Mouse (Mus musculus) urinary bladder, adult 2 months (tissue): ENCODE data around the gene Gp1bb. TPM values are rescaled to one million over a fixed set of nuclear protein-coding genes. Genes with fewer than 3 reads are reported as not detected.

Source experiments
- DNase-seq: peaks from one replicate; pipeline ENCODE4 v3.0.0; 2022; ENCODE audit warnings: low spot score
- polyA plus RNA-seq: library from polyadenylated mRNA; depleted of rRNA; stranded (reverse); fragments of >200 nt; gene quantifications from 2 replicates; pipeline ENCODE4 v1.2.3, GENCODE M21; 2012

Gene Gp1bb
- polyA plus RNA-seq, 1 experiment: 0.59 TPM

DNA sequence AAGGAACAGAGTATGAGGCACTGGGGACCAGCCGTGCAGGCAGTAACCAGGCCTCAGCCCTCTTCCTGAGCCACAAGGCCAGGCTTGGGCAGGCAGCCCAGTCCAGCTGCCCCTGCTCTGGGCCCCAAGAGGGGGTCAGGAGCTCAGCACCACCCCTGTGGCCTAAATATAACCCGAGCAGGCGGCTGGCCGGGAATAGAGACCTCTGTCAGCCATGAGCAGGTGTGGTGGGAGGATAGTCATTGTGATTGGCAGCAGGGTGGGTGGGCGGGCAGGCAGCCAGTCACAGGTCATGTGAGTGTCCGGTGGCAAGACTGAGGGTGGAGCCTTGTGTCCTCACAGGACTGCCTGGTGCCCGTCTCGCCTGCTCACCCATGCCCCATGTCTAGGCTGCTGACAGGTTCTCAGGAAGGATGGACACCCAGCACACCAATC is 17.9 kb downstream of the Gp1bb start:
- no peak for DNase-seq

DNA sequence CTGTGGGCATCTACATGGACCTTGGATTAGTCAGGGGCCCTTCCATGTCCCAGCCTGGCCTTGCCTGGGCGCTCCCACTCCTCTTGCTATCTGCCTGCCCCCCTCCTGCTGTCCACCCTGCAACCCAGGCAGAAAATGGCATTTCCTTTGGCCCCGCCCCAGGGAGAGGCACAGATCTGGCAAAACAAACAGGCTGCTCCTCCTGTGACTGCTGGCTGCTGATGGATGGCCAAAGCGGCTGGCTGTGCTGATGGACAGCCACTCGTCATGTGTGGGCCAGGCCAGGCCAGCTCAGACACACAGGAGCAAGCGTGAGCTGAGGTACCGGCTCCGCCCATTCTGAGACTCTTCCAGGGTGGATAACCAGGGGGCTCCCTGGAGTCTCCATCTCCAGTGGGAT is 20.8 kb downstream of the Gp1bb start:
- DNase-seq: no peak

DNA sequence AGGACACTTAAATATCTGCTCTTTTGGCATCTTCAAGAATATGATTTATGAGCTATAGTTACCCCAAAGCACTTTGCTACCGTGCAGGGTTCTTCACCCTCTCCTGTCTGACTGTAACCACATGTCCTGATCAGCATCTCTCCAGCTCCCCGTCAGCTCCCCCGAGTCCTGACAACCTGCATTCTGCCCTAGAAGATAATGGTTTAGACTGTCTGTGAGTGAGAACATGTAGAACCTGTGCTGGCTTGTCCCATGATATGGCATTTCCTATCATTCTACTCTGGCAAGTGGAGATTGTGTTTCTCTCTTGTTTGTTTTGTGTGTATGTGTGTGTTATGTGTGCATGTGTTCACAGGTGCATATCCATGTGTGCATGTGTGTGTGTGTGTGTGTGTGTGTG is 24.2 kb downstream of the Gp1bb start:
- no peak for DNase-seq

DNA sequence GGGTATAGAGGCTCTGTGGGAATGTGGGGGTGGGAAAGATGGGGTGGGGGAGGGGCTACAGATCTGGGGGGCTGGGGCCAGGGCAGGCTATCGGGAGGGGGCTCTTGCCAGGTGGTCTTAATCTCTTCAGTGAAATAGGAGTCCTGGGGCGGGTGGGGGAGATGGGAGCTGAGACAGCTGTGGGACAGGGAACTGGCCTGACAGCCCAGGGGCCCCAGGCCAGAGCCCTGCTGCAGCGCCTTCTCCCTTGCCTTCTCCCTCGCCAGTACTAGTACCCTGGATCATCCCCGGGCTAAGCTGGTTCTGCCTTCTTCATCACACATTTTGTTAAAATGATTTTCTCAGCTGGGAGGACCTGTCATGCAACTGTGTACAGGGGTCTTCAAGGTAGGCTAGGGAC is 25.9 kb downstream of the Gp1bb start:
- no peak for DNase-seq

DNA sequence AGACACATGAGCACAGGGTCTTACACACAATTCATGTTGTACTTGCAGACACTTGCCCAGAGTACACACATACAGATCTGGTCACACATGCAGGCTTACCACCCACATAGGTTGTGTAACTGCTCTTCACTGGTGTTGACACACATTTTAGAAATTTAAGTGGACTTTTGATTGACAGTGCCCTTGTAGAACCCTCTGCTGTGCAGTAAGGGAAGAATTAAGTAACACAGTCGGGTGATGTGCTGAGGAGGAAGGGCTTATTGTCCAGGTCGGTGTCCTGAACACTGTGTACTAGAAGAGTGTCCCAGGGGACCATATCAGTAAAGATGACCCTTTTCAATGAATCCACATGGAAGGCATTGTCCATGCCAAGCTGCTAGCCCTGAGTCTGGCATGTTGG is 28.3 kb downstream of the Gp1bb start:
- no peak for DNase-seq

DNA sequence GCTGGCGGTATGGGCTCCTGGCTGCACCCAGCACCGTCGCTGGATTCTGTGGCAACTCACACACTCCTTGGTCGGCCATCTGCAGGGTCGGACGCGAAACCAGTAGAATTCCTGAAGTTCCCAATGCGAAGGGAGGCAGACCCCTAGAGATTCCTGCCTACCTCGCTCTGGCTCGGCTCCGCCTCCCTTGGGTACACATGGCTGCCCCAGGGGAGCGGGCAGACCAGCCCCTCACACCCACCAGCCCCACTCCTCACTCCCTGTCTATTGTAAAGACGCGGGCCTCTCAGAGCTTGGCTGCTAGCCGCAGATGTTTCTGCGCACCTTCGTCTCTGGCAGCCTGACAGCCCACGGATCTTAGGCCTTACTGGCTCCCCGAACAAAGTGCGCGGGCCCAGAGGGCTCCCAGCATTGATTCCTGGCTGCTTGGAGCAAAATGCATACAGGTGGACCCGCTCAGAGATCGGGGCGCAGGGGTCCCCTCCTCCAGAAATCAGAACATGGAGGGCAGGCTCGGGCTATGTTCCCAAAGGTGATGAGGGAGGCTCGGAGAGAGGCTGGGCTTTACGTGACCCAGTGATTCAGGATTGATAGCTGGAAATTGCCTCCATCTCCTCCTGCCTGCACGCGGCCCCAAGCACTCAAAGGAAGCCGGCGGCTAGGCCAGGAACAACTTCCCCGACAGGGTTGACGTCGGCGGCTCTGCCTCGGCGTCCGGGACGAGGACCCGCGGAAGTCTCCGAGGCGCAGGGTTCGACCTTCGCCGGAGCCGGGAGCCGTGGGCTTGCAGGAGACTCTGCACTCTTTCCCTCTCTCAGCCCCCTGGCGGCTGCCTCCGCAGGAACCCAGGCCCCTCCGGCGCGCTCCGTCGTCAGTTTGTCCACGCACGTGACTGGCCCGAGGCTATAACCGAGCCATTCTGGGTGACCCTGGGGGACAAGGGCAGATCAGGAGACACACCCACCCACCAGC is 30.9 kb downstream of the Gp1bb start:
- no peak for DNase-seq

DNA sequence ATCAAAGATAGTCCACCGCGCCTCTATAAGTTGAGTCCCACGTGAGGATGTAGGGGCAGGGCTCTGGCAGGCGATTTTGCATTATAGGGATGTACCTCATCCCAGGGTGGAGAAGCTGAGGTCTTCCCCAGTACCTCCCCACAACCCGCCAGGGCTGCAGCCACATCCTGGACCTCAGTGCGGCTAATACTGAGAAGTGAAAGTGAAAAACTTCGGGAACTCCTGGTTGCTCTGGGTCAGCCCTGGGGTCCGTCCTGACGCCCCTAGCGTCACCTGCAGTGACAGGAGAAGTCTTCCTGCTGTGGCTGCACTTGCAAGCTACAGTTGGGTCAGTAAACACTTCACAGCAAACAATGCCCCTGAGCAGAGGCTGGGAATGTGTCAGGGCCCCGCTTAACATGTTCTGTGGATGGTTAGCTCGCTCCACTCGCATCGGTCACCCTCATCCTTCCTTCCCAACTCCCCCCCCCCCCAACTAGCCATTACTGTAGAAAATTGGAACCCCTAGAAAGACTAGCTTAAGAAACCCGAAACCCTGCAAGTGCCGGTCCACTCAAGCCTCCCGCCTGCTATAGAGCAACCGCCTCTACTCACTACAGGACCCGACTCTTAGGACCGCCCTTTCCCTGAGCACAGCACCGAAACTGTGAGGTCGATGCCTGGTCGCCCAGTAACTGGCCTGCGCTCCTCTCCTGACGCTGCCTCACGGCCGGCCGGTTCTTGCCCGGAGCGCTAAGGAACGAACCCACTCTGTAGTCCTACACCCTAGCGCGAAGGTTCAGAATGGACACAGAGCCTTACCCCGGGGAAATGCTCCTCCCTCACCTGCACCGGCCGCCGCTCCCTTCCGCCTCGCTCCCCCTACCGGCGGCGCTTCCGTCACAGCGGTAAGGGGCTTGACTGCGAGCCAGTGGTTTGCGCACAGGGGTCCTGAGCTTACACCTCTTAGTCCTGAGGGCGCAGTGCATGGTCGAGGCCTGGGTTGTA is 32.1 kb downstream of the Gp1bb start, which contains the start of gene Tbx1:
Gene Tbx1 (minus strand): TSS at position 868 of the 987 bp plus-strand sequence.
- no peak for DNase-seq

DNA sequence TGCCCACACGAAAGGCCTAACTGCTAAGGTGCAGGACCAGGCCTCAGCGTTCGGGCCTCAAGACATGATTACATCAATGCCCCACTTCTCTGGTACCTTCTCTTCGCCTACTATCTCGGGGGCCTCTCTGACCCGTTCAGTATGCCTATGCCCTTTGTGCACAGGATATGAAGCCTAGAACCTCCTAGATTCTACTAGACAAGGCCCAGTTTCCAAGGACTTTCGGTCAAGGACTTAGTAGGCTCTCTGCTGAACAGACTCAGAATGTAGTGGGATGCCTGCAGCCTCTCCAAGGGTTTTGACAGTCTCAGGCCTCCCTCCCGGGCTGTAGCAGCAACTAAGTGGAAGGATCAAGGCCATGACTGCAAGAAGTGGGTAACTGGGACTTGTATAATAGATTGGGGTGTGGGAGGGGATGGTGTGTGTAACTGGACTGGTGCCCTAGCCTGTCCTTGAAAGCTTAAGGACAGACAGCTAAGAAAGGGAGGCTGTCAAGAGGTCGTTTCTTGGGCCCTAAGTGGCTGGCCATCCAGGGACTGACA is 33.1 kb downstream of the Gp1bb start:
- no peak for DNase-seq

DNA sequence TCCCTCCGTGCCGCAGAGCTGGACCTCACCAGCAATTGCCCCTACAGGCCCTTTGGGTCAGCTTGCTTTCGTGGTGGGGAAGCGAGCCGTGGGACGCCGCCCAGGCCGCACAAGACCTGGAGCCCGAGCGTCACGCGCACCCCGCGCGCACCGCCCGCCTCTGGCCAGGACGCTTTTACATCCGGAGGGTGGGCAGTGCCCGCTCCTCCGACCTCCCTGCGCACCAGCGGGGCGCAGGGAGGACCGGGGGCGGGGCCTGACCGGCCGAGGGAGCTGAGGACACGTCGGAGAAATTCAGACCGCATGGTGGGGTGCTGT is 33.5 kb downstream of the Gp1bb start:
- DNase-seq: no peak

DNA sequence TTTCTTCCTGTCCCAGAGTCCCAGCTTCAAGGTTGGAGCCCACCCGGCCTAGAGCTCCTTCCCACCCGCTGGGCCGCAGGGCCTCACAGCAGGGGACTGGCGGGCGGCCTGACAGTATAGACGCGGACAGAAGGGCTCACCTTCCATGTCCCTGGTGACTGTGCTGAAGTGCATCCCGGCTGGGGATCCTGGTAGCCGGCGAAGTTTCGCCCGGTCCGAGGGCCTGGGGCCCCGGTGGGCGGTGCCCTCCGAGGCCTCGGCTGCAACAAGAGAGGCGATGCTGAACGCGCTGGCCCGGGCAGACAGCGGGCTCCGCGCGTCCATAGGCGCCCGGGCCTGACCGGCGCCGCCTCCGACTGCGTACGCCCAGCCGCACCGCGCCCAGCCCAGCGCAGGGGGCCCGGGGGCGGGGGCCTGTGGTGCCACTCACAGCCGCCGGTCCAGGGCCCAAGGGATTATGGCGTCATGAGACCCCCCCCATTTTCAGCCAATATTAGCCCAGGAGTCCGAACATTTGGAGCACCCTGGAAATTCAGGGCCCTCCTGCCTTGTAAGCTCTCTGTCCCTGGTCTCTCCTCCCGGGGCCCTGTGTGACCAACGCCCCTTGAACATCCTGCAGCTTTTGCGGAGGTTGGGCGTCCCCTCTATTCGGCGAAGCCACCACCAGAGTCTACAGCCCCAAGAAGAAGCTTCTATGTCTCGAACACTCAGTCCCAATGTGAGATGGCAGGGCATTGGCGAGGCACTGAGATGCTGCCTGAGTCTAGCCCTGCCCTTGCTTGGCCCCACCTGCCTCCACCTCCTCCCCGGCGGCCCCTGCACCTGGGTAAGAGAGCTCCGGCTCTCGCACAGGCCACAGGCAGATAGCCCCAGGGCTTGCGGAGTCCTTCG is 34.1 kb downstream of the Gp1bb start:
- no peak for DNase-seq

DNA sequence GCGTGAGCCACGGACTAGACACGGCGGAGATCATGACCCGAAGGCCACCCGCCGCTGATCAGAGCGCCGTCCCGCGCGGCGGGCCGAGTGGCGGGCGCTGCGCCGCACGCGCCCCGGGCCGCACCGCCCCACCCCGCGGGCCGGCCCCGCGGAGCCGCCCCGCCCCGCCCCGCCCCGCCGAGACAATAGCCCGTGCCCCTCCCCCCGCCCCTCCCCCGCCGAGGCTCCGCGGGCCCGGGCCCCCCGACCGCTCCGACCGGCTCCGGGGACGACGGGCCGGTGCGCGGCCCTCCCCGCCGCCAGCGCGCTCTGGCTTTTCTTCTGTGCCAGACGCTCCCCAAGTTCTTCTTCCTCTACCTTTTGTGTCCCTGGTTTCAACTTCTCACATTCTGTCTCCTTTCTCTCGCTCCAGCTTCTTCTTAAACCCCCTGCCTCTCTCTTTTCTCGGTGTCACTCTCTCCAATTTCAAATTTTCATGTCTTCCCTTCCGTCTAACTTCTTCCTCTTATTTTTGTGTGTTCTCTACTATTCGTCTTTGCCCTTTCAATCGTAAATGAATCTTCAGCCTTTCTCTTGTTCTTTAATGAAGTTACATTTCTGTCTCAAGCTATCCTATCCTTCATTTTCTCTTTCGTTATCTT is 35.2 kb downstream of the Gp1bb start:
- no peak for DNase-seq

DNA sequence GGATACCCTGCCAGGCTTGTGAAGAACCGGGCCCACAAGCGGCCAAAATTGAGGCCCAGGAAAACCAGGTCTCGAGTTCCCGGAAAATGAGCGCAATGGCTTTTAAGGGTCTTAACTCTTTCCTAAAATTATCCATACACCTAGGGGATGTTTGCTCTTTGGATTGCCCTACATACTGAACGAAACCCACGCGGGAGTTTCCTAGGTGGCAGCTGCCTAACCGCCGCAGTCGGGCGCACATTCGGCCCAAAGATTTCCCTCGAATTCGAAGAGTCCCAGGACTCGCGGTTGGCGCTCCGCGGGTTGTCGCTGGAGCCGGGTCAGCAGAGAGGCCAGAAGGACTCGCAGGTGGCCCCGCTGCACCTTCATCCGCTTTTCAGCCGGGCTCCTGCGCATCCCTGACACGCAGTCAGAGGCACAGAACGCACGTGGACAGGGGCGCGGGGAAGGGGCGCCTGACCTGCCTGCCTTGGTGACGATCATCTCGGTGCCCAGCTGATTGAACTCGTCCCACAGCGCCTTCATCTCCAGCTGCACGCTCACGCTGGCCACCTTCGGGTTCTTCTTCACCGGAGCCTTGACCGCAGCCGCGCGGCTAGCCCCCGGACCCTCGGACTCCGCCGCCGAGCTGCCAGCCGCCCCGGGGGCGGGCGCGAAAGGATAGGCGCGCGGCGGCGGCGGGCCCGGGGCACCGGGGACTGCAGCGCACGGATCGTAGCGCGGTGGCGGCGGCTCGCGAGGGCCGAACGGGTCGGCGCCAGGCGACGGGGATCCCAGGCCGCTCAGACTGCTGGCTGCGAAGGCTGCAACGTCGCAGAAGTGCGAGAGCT is 35.9 kb downstream of the Gp1bb start:
- no peak for DNase-seq

DNA sequence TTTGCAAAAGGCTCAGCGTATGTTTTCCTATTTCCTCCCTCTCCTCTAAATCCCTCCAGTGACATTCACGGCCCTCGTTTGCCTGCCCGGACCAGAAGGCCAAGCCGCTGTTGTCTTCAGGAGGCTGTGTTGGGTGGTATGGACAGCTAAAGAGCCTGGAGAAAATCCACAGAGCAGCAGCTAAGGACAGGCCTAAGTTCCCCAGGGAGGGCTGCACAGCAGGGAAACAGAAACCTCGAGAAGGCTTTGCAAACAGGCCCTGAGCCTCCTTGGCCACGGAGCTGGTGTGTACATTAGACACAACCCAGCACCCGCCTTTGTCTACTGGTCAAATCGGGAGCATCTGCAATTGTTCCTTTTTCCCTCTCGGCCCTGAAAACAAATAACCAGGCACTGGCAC is 36.5 kb downstream of the Gp1bb start:
- no peak for DNase-seq

DNA sequence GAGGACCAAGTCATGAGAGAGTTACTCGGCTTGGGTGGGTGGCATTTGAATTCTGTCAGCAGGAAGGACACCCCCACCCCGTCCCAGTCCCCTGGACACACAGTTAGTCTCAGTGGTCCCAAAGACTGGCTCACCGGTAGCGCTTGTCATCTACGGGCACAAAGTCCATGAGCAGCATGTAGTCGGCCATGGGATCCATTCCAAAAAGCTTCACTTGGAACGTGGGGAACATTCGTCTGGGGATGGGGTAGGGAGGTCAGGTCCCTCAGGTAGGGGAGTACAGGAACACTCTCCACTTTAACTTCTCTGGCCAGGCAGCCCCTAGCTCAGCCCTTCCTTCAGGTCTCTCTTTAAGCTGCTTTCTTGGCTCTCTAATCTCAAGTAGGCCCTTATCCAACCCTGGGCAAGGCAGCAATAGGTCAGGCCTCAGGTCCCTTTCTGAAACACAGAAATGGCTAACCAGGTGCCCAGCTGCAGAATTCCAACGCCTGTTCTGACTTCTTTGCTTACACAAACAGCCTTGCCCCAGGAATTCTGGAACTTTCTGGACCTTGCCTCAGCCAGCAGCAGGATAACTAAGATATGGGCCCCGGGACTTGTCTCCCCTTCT is 37.2 kb downstream of the Gp1bb start:
- no peak for DNase-seq

DNA sequence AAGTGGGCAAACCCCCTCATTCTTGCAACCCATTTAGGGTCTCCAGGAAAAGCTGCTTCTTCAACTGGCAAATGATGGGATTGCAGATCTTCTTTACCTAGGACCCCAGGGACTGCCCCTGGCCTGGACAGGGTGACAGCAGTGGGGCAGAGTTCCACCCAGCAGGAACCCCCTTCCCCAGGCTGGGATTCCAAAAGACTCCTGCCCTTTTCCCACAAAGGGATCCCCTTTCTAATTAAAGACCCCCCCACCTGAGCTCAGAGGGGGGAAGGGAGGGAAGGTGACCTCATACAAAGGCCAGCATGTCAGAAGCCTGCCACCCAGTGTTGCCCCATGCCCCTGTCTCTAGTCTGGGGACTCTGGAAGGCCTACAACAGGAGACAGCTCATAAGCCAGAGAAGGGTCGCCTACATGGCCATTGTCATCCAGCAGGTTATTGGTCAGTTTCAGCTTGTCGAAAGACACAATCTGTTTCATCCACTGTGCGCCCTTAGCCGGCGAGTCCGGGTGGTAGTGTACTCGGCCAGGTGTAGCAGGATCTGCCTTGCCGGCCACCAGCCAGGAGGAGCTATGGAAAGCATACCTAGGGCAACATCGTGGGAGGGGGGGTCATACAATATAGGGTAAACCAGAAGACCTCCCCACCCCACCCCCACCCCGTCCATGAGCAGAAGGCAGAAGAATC is 38.4 kb downstream of the Gp1bb start:
- DNase-seq: no peak

DNA sequence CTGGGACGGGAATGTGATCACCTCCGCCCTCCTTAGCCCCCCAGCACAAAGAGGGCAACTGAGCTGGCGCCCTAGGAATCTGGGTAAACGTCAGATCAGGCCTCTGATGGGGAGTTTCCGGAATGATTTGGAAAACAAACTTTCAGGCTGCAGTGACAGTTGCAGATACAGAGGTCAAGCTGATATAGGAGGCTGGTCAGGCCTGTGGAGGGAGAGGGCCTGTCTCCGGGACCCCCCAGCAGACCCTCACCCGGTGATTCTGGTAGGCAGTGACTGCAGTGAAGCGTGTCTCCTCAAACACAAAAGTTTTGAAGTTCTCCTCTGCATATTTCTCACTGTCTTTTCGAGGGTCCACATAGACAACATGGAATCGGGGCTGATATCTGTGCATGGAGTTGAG is 39.0 kb downstream of the Gp1bb start:
- no peak for DNase-seq

DNA sequence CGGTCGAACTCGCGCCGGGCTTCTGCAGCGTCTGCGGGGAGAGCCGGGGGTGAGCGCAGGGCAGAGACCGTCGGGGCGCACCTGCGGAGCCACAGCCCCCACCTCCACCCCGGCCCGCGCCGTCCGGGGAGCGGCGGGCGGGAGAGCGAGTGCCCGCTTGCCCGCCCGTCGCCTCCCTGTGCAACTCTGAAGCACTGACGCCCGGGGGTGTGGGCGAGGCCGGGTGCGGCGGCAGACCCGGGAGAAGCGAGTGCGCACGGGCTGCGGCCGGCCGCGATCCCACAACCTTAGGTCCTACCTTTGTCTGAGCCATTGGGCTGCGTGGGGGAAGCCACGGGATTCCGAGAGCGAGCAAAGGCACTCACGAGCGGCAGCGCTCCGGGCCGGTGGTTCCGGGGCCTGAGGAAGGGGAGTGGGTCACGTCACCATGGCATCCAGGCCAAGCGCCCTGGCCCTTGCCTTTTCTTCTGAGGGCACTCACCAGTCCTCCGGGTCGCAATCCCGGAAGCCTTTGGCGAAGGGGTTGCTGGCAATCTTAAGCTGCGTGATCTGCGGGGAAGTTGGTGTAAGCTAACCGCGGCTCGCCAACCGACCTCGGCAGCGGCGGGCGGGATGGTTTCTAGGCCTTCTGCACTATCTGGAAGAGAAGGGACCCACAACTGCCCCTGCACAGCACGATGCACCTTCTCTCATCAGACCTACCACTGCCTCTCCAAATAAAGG is 39.6 kb downstream of the Gp1bb start:
- DNase-seq: no peak

DNA sequence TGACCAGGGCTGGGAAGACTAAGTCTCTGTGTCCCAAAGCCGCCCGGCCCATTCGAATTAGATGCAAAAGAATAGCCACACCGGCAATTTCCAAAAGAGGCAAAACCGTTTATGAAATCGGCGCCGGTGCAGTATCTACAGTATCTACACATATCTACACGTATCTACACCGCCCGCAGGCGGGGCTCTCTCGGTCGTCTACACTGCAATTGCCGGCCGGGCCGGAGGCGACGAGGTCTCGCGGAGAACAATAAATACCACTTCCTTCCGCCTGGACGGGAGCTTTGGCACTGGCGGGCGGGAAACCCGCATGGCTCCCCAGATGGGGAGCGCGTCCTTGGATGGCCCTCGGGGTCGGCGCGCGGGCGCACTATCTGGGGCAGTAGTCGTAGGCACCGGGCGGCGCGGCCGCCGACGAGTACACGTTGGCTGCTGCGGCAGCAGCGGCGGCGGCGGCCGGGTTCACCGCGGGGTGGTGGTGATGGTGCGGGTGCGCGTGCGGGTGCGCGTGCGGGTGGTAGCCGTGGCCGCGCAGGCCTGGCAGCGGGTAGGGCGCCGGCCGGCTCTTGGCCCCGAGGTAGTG is 40.5 kb downstream of the Gp1bb start:
- no peak for DNase-seq
